Mouse (Mus musculus): Measurements from ENCODE around the gene Tmem141.

The Tmem141 gene

DNA sequence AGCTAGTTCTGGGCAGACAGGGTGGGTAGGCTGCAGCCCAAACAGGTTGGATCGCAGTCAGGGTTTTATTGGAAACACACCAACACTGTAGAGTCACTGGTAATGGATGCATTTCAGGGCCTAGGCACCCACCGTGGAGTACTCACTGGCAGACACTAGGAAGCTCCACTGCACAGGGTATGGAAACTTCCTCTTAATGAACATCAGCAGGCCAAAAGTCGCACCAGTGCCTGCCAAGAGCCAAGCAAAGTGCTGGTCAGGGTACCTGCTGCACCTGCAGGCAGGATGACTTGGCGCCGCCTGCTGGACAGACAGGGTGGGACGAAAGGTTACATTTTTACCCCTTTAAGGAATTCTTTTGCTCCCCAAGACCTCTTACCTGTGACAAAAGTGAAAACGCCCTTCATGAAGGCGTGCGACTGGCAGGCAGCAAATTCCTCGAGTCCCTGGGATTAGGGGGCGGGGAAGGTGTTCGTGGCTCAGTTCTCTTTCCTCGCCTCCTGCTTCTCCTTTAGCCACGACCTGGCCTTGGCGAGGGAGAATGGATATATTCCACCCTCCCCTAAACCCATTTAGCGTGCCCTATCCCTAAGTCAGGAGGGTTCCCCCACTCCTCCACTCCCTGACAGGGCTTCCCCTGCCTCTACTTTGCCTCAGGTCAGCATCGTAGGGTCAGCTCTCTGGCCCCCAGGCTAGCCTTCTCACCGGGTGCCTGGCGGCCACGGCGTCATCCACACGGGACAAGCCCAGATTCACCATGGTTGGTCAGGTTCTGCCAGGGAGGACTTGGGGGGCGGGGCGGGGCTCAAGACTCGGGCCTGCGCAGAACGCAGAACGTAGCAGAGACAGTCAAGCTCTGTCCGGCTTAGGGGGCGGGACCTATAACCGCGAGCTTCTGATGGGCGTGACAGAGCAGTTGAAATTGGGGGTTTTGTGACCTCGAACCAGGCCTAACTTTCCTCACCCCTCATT lies at the start of gene Tmem141:
TSS of gene Tmem141 (minus strand) at position 777 of the 972 bp plus-strand sequence.
- DNase-seq (ENCODE audit: low spot score in 2 of 2): peak; percentile 79 to 80

DNA sequence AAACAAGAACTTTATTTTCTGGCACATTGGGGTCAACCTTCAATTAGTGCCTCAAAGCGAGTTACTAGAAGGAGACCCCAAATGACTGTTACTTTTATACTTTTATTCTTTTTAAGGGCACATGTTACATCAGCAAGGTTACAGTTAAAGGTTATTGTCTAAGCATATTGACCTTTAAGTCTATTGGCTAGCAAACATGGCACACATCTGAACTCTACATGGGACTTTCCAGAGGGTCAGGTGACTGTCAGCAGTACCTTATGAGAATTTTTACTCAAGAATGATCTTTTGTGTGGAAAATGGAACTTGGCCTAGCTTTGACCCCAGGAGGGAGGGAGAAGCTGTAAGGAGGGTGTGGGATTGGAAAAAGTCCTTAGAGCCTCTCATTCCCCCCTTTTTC lies 44.7 kb upstream of the Tmem141 start:
- no peak for DNase-seq (ENCODE audit: low spot score in 2 of 2)

DNA sequence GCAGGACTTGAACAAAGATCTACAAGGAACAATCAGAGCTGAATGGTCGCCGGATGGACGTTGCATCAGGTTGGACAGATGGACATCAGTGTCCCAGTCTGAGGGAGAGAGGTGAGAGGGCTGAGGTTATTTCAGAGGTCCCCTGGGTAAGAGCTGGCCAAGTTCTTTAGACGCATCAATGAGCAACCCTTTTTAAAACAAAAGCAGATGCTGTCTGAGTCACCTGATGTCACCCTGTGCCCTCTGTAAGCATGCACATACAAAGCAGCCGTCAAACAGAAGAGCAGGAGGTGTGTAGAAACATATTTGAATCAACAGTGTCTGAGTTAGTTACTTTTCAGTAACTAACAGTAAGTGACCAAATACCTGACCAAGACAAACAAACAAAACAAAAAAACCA lies 42.3 kb upstream of the Tmem141 start:
- DNase-seq (ENCODE audit: low spot score in 2 of 2): no peak

DNA sequence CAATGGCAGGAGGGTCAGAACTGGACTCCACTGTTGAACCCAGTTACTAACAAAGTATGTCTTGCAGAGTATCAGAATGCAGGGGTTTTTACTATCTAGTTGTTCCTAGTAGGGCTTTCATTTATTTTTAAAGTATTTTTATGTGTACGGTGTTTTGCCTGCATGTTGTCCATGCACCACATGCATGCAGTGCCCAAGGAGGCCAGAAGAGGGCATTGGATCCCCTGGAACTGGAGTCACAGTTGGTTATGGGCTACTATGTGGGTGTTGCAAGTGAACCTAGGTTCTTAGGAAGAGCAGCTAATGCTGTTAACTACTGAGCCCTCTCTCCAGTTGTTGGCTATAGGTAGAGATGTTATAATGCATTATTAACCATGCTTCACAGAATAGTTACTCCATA lies 41.7 kb upstream of the Tmem141 start:
- DNase-seq (ENCODE audit: low spot score in 2 of 2): peak in 1 of 2 experiments; percentile 26

DNA sequence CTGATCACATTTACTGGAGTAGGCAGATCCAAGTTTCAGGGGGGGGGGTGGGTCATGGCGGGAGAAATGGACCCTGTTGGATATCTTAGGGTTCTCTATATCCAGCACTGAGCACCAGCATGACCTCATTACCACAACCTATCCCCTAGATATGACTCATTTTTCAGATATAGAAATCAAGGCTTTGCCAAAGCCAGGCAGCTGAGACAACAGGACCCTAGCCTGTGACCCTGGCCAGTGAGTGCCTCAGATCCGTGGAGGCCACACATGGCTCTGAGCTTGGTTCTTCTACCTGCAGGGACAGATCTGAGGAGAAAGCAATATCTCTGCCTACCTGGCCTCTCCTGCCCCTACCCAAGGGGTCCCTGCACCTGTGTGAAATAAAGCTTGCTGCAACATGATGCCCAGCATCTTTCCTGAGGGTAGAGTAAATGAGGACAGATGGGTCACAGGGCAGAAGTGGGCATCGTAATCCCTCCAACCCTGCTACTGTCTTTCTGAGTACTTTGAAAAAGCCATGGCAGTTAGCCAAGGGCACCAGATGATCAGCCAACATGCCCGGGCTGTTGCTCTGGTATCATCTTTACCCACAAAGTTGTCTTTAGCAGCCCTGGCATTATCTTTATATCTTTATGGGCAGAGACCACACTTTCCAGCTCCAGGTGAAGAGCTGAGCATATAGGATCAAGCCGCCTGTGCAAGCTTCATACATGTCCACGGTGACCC lies 39.6 kb upstream of the Tmem141 start:
- no peak for DNase-seq (ENCODE audit: low spot score in 2 of 2)

DNA sequence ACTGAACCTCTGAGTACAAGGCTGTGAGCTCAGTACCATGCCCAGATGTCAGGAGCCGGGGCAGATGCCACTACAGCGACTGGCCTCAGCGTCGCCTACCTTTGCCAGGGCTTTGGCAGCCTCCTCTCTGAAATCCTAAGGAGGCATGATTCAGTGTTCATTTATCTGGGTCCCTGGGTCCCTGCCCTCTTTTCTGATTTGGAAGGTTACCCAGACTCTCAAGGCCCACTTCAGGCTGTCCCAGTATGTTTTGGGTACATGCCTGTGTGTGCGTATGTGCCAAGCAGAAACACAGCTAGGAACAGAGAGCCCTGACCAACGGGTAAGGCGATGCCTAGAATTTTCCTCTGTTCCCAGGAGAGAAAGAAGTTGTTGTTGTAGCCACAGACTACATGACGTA lies 38.5 kb upstream of the Tmem141 start:
- no peak for DNase-seq (ENCODE audit: low spot score in 2 of 2)

DNA sequence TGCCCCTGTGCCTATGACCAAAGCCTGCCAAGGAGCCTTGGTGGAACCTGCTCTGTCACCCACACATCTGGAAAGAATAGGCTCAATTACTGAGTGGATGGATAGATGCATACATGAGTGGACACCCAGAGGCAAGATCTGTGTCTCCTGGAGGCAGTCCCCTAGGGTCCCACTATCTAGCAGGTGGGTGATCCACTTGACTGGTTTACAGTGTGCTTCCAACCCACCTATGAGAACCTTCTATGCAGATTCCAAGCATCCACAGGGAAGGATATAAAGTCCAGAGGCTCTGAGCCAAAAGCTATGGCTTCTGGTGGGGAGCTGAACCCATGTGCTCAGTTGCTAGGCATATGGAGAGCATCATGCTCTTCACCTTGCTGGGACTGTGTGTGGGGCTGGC lies 35.8 kb upstream of the Tmem141 start, which contains the start of gene Lcn5:
TSS of gene Lcn5 (plus strand) at position 301 of the 400 bp plus-strand sequence.
- no peak for DNase-seq (ENCODE audit: low spot score in 2 of 2)

DNA sequence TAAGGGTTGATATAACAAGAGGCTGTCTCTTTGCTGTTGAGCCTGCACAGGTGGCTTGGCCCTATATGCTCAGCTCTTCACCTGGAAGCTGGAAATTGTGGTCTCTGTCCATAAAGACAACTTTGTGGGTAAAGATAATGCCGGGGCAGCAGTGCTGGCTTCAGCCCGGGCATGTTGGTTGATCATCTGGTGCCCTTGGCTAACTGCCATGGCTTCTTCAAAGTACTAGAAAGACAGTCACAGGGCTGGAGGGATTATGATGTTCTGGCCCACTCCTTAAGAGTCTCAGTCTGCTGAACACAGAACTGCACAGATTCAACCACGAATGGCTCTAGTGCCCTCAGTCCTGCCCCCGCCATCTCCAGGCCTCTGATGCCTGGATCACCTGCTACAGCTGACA lies 35.4 kb upstream of the Tmem141 start:
- no peak for DNase-seq (ENCODE audit: low spot score in 2 of 2)

DNA sequence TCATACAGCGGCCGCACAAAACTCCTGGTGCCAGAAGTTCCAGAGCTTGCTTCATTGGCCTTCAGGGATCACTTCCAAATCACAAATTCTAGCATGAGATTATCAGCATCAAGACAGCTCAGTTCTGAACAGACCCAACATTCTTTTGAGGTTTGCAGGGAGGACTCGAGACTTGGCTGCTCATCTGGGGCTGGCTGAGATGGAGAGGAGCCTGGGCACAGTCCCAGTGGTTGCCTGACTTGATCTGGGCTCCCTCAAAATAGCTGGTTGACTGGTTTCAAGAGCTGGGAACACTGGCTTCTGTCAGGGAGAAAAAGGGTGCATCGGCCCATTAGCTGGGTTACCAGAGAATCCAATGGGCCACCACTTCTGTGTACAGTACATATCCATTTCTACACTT lies 34.9 kb upstream of the Tmem141 start:
- no peak for DNase-seq (ENCODE audit: low spot score in 2 of 2)

DNA sequence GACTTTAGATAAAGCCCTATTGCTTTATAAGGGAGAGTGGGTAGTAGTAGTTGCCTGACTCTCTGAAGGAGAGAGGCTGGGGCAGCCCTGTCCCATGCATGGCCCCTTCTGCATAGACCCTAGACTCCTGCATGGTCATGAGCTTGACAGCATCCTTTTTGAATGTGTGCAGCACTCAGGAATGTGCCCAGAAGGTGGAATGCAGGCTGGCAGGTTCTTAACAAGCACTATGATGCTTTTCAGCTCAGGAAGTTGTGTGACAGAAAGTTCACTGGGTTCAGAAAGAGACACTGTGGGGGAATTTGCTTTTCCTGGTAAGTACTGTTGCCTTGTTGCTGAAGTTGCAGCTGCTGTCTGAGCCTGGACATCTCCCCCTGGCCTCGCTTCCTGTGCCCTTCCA lies 32.7 kb upstream of the Tmem141 start:
- no peak for DNase-seq (ENCODE audit: low spot score in 2 of 2)

DNA sequence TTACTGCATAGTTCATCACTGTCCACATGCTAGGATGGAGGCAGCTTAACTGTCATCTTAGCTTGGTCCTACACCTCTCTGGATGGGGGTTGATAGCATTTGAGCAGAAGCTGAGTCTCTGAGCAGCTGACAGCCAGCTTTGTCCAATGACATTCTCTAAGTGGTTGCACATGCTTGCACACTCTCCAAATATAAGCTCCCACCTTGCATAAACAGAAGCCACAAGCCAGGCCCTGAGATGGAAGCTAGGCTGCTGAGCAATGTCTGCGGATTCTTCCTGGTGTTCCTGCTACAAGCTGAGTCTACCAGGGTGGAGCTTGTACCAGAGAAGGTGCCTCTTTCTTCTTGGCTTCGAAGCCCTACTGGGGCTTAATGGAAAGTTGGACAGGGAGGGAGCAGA lies 31.1 kb upstream of the Tmem141 start, which contains the start of gene Lcn8:
TSS of gene Lcn8 (plus strand) at position 219 of the 400 bp plus-strand sequence.
- DNase-seq (ENCODE audit: low spot score in 2 of 2): no peak

DNA sequence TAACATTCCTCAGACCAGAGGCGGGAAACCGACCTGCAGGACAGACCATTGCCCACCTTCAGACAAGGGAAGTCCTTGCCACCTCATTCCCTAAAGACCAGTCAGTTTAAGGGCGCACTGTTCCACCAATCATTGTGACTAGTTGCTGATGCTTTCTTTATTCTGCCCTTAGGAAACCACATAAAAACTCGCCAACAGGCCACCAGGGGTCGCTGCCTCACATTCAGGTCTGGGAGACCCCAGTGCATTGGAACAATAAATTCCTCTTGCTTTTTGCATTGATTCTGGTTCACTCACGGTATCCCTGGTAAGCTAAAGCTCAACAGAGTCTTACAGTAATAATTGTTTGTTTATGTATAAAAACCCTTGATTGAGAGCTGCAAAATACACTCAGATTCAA lies 18.1 kb upstream of the Tmem141 start:
- peak in 1 of 2 experiments; percentile 26 for DNase-seq (ENCODE audit: low spot score in 2 of 2)

DNA sequence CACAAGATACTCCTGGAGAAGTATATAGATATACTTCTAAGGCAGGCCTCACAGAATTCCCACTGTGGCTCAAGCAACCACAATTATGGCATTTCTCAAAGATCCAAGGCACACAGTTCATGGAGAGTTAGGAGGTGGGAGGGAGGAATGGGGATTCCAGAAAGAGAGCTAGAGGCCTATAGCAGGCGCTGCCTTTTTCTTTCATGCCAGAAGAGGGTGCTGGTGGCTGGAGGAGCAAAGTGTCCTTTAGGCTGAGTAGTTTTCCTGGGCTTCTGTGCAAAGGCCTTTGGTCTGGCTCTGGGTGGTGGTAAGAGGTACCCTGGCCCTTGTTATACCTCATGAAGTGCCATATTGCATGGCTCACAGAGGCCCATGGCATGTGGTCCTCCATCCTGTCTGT lies 12.2 kb upstream of the Tmem141 start:
- DNase-seq (ENCODE audit: low spot score in 2 of 2): no peak

DNA sequence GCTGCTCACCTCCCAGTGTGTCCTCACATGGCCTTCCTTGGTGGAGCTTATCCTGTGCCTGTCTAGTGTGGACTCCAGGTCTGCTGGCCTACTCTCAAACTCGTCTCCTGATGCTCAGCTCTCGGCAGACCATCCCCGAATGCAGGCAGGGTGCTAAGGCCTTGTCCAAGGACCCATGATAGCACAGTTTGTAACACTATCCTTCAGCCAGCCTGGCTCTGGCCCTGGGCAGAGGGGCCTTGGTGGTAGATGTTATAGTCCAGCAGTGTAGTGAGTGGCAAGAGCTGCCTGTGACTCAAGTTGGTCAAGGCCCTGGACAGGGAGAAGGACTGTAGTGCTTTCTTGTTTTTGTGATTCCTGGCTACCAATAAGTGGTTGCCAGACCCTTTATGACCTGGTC lies 11.8 kb upstream of the Tmem141 start:
- DNase-seq (ENCODE audit: low spot score in 2 of 2): no peak

DNA sequence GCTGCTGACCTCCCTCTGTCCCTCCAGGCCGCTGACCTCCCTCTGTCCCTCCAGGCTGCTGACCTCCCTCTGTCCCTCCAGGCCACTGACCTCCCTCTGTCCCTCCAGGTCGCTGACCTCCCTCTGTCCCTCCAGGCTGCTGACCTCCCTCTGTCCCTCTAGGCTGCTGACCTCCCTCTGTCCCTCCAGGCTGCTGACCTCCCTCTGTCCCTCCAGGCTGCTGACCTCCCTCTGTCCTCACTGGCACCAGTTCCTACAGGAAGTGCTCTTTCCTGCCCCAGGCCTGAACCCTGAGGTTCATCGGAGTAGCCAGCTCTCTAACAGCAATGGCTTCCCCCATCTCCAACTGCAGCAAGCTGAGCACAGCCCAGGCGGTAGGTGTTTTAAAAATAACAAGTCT lies 6.9 kb upstream of the Tmem141 start:
- no peak for DNase-seq (ENCODE audit: low spot score in 2 of 2)

DNA sequence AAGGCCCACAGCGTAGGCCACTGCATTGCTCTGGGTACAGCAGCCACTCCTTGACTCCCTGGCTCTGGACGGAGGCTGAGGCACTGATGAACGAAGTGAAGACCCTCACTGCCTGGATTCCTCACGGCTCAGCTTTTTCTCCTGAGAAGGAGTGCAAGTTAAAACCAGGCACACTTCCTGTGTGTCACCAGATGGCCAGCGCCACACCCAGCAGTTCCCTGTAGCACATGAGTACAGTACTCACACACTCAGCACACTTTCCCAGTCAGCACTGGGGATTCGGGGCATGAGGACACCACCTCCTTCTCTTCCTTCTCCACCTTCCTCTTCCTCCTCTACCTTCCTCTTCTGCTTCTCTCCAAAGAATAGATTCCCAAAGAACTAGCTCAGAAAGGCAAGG lies 6.0 kb upstream of the Tmem141 start, which contains the start of gene Fcna:
TSS of gene Fcna (minus strand) at position 220 of the 400 bp plus-strand sequence.
- DNase-seq (ENCODE audit: low spot score in 2 of 2): no peak

DNA sequence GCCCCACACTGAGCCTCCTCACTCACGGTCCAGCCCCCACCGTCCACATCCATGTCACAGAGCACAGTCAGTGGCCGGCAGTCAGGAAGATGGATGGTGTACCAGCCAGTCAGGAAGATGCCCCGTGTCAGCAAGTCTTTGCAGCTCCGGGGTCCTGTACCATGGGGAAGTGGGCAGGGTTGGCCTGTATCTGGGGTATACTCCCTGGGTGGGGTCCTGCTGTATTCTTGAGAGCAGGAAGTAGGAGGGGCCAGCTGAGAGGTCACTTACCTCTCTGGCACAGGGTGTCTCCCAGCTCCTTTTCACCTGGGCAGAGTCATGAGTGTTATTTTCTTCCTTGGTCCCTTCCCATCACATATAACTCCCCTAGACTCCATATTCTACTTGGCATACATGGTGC lies 4.2 kb upstream of the Tmem141 start:
- DNase-seq (ENCODE audit: low spot score in 2 of 2): no peak

DNA sequence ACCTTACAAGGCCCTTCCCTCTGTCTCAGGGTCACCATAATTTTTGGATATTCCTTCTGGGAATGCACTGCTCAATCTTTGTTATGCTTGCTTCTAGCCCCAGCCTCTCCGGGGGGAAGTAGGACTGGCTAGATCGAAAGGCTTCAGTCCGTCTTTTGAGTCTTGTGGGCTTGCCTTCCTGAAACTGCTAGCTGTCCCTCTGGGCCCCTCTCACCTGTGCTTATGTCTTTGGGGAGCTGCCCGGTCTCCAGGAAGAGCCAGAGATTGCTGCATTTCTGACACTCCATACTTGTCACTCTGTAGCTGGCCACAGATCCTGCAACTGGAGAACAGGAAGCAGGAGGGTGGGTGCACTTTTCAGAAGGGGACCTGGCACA lies 965 bp downstream of the Tmem141 start:
- no peak for DNase-seq (ENCODE audit: low spot score in 2 of 2)

DNA sequence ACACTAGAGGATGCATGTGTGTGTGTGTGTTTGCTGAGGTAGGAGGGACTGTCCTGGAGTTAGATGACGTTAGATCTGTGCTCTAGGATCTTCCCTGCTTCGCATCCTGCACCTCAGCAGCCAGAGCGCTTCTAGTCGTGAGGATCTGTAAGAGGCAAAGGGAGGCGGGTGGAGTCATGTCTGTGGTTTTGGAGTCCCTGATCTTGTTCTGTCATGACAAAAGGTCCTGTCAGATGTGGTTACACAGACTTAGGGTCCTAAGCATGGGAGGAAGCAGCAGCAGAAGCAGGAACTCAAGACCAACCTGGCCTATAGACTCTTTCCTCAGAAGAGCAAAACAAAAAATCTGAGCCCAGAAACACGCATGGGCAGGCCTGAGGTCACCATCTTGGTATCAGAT lies 1.4 kb downstream of the Tmem141 start:
- DNase-seq (ENCODE audit: low spot score in 2 of 2): no peak

DNA sequence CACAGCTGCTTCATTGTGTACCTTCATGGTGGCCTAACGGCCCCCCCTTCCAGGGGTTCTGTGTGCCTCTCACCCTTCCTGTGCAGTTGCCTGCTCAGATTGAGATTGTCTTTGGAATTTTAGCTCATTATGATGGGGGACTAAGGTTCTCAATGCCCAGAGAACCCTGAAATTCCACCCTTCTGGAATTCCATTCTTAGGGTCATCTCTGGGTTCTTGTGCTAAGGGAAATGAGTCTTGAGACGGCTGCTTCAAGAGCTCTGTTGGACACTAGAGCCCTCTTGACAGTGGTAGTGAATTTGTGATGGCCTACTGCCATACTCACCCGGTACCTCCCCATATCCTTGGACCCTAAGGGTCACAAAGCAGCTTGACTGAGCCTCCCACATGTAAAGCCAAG lies 4.2 kb downstream of the Tmem141 start, which contains the start of gene Ccdc183:
TSS of gene Ccdc183 (minus strand) at position 101 of the 400 bp plus-strand sequence.
- DNase-seq (ENCODE audit: low spot score in 2 of 2): no peak

DNA sequence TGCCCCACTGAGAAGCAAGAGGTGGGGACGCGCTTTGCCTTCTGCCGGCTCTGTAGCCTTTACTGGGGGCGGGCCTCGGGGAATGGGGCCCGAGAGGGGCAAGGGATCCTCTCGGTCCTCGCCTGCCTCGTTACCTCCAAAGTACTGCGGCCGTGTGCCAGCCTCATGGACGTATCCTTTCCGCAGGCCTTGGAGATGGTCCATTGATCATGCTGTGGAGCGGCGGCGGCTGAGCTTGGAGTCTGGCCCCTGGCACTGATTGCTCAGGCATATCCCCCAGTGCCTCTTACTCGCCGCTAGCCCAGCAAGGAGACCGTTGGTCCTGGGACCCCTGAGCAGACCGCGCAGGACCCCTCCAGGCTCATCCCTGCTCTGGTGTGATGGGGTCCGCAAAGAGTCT lies 5.4 kb downstream of the Tmem141 start:
- DNase-seq (ENCODE audit: low spot score in 2 of 2): no peak

DNA sequence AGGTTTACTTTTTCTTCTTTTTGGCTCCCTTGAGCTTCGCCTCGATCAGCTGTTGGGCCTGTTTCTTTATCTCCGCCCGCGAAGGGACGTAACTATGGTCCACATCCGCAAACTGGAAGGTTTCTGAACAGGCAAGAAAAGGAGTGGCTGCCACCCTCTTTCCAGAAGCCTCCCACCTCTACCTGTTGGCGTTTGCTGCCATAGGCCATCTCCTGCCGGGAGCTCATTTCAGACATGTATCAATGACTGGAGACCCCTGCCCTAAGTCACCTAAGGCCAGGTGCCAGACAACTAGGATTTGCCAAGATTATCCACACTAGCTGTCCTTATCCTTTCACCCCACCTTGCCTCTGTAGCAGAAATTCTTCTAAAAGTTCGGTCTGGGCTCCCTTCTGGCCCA lies 13.1 kb downstream of the Tmem141 start:
- DNase-seq (ENCODE audit: low spot score in 2 of 2): no peak
